ENCODE assay signal across 21 mouse cellular contexts in genomic region chr6:134905811-134906210, GRCm38 (mm10).
"Had no signal": no experiment of that assay in that cellular context is flagged by ENCODE, and none has a peak within 500 bp of the region (broad histone marks: within the 10 kb centered on the region; RNA-seq: fewer than 3 reads in every experiment).

No protein-coding gene starts in this region.

- H3K27ac ChIP-seq: lung, embryonic 15.5 days; macrophage; midbrain, embryonic 13.5 days; midbrain, embryonic 15.5 days; neural tube, embryonic 12.5 days; stomach, embryonic 15.5 days had no signal

- H3K4me3 ChIP-seq: lung, embryonic 15.5 days; megakaryocyte, embryonic 14.5 days; midbrain, embryonic 13.5 days; midbrain, embryonic 15.5 days; neural tube, embryonic 12.5 days; stomach, embryonic 15.5 days had no signal

- H3K9me3 ChIP-seq: lung, embryonic 15.5 days; megakaryocyte, embryonic 14.5 days; midbrain, embryonic 13.5 days; midbrain, embryonic 15.5 days; neural tube, embryonic 12.5 days; stomach, embryonic 15.5 days had no signal

- H3K4me2 ChIP-seq: lung, embryonic 15.5 days; midbrain, embryonic 11.5 days; midbrain, embryonic 13.5 days; midbrain, embryonic 15.5 days; neural tube, embryonic 12.5 days; stomach, embryonic 15.5 days had no signal

- ATAC-seq: liver, postnatal 0 days; lung, postnatal 0 days; midbrain, embryonic 13.5 days had no signal

- H3K9ac ChIP-seq: liver, postnatal 0 days; lung, embryonic 15.5 days; midbrain, embryonic 13.5 days; midbrain, embryonic 15.5 days; neural tube, embryonic 12.5 days; stomach, embryonic 15.5 days had no signal

- DNase-seq: liver, postnatal 0 days; lung, adult 2 months; lung, postnatal 14 days; lung, postnatal 36 days; retina, postnatal 1 day; right cerebral cortex, adult 18-20 months; right cerebral cortex, postnatal 25 days; right cerebral cortex, postnatal 4 days; spleen, adult 18-20 months; thymus, adult 18-20 months; thymus, postnatal 14 days; thymus, postnatal 36 days had no signal

- H3K4me1 ChIP-seq: lung, embryonic 15.5 days; midbrain, embryonic 13.5 days; midbrain, embryonic 15.5 days; neural tube, embryonic 12.5 days; stomach, embryonic 15.5 days had no signal

- H3K36me3 ChIP-seq: lung, embryonic 15.5 days; midbrain, embryonic 13.5 days; midbrain, embryonic 15.5 days; neural tube, embryonic 12.5 days; stomach, embryonic 15.5 days had no signal

- H3K27me3 ChIP-seq: lung, embryonic 15.5 days; megakaryocyte, embryonic 14.5 days; midbrain, embryonic 13.5 days; midbrain, embryonic 15.5 days; neural tube, embryonic 12.5 days; stomach, embryonic 15.5 days had no signal
